Mouse (Mus musculus): ENCODE data around the gene Gm28102. TPM values are rescaled to one million over a fixed set of nuclear protein-coding genes. Genes with fewer than 3 reads are reported as not detected.

Gene Gm28102
- not detected for polyA plus RNA-seq (2014; fragmentation: Illumina TruSeq; extraction: RNeasy Lipid Tissue Mini Kit (QIAGEN cat#74804); ENCODE audit: low read depth, low replicate concordance)

DNA sequence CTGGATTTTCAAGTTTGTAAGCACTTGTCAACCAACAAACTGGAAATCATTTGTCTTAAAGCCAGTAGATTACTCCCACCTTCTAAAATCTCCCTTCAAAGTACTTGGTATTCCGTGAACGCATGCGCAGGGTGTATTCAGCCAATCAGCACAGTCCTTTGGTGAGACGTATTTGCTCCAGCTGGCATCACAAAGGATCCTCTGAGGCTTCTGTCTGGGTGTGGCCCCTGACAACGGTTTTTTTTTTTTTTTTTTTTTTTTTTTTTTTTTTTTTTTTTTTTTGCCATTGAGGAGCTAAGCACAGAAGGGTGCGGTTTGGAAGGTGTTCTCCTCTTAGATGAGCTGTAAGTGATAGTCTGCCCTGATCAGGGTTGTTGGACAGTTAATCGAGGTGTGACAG is at the start of gene Gm28102:
TSS of gene Gm28102 (plus strand) at position 301 of the 400 bp plus-strand sequence.

All from sigmoid colon, adult 10 weeks (tissue).